Mouse (Mus musculus) forebrain, embryonic 14.5 days (tissue): ENCODE measurements at regions not wholly inside any gene's neighbourhood (a gene's known extent, or its start where the extent isn't known, plus 50 kb on each side); places are given as distances from the start of the nearest gene placed in this dataset.
A peak's percentile ranks its signal among the peaks of the same experiment; 100 is the strongest.

Experiments
- ATAC-seq: fragments of 200-750 bp; cut with Nextera tagmentation; 2 replicates; pipeline ENCODE4 v1.8.0; 2017; ENCODE audit warnings: mild to moderate bottlenecking, moderate library complexity
- DNase-seq: peaks from one replicate; pipeline ENCODE4 v3.0.0-alpha.2; 2015; ENCODE audit warnings: low spot score
- H3K27ac ChIP-seq: fragments of 300-500 bp; sonication (generic); 2 replicates; pipeline ENCODE4 v1.5.1; 2014; ENCODE audit warnings: low read depth, mild to moderate bottlenecking, control low read depth, low read length, moderate library complexity
- H3K27me3 ChIP-seq: fragments of 300-500 bp; sonication (generic); replicated peaks from 2 replicates; pipeline ENCODE4 v1.6.1; 2014; ENCODE audit warnings: low read length, control low read depth, mixed read lengths; ENCODE audit not compliant: control insufficient read depth, insufficient read depth
- H3K36me3 ChIP-seq: fragments of 300-500 bp; sonication (generic); 2 replicates; pipeline ENCODE4 v1.6.1; 2014; ENCODE audit warnings: low read length, control low read depth; ENCODE audit not compliant: control insufficient read depth, insufficient read depth
- H3K4me1 ChIP-seq: fragments of 300-500 bp; sonication (generic); 2 replicates; pipeline ENCODE4 v1.6.1; 2014; ENCODE audit warnings: antibody characterized with exemption, low read length, control low read depth; ENCODE audit not compliant: control insufficient read depth, insufficient read depth
- H3K4me2 ChIP-seq: fragments of 300-500 bp; sonication (generic); 2 replicates; pipeline ENCODE4 v1.6.1; 2014; ENCODE audit warnings: mild to moderate bottlenecking, control low read depth, low read length
- H3K4me3 ChIP-seq: fragments of 300-500 bp; sonication (generic); 2 replicates; pipeline ENCODE4 v1.5.1; 2014; ENCODE audit warnings: low read depth, low read length, control low read depth
- H3K9ac ChIP-seq: fragments of 300-500 bp; sonication (generic); 2 replicates; pipeline ENCODE4 v1.6.1; 2014; ENCODE audit warnings: mild to moderate bottlenecking, low read length, control low read depth, moderate library complexity
- H3K9me3 ChIP-seq: fragments of 300-500 bp; sonication (generic); replicated peaks from 2 replicates; pipeline ENCODE4 v1.6.1; 2016; ENCODE audit warnings: low read length, control low read depth, mixed read lengths; ENCODE audit not compliant: control insufficient read depth
- WGBS: fragments of 180-500 bp; shearing (Covaris S2); extraction: QIAGEN DNeasy Blood & Tissue Kit; methylation state at CpG from one replicate; pipeline ENCODE4 v1.1.7; 2014; 5-methylcytosine and 5-hydroxymethylcytosine counted together

- ATAC-seq = no peak
- Histone ChIP-seq H3K27me3 (no peaks in the 10 kb centered on the region), H3K9me3 (no peaks in the 10 kb centered on the region), H3K9ac (no peak overlapping the region), H3K4me2 (no peak overlapping the region), H3K27ac (no peak overlapping the region), H3K4me1 (no peaks in the 10 kb centered on the region), H3K4me3 (no peak overlapping the region), H3K36me3 (no peaks in the 10 kb centered on the region)
- DNase-seq = no peak
These were observed 232.7 kb downstream of the Sis start for GRCm38 (mm10) chr3:72735011-72735410.

GRCm38 (mm10) chr3:72727403-72727802 lies 240.3 kb downstream of the Sis start:
- H3K9ac ChIP-seq = no peak overlapping the region
- ATAC-seq = no peak
- DNase-seq = peak; percentile 1
- H3K27ac ChIP-seq = no peak overlapping the region
- no peaks in the 10 kb centered on the region for H3K36me3 ChIP-seq
- H3K4me2 ChIP-seq = no peak overlapping the region
- H3K27me3 ChIP-seq = no peaks in the 10 kb centered on the region
- no peaks in the 10 kb centered on the region for H3K4me1 ChIP-seq
- WGBS = 72% methylated on average over 1 of the region's 1 CpGs
- no peak overlapping the region for H3K4me3 ChIP-seq
- no peaks in the 10 kb centered on the region for H3K9me3 ChIP-seq

GRCm38 (mm10) chr3:72713806-72714205 lies 253.9 kb downstream of the Sis start:
- DNase-seq (peak; percentile 8), ATAC-seq (no peak)
- H3K4me1 ChIP-seq = no peaks in the 10 kb centered on the region
- H3K4me3 ChIP-seq = no peak overlapping the region
- H3K36me3 ChIP-seq = no peaks in the 10 kb centered on the region
- H3K9me3 ChIP-seq = no peaks in the 10 kb centered on the region
- 53% methylated on average over 2 of the region's 2 CpGs for WGBS
- H3K4me2 ChIP-seq = no peak overlapping the region
- H3K27me3 ChIP-seq = no peaks in the 10 kb centered on the region
- no peak overlapping the region for H3K9ac ChIP-seq
- no peak overlapping the region for H3K27ac ChIP-seq

- no peak overlapping the region for H3K4me3 ChIP-seq
- H3K36me3 ChIP-seq = no peaks in the 10 kb centered on the region
- H3K4me2 ChIP-seq = no peak overlapping the region
- peak; percentile 27 for DNase-seq
- H3K27ac ChIP-seq = no peak overlapping the region
- ATAC-seq = peak; percentile 52; the same call in 1 of the 2 replicates
- H3K9me3 ChIP-seq = no peaks in the 10 kb centered on the region
- H3K9ac ChIP-seq = no peak overlapping the region
- H3K4me1 ChIP-seq = no peaks in the 10 kb centered on the region
- 35% methylated on average over 1 of the region's 1 CpGs for WGBS
- H3K27me3 ChIP-seq = no peaks in the 10 kb centered on the region
These were observed 281.7 kb downstream of the Sis start for GRCm38 (mm10) chr3:72685937-72686336.

GRCm38 (mm10) chr3:72659194-72659593 lies 308.5 kb downstream of the Sis start:
- no peak overlapping the region for H3K4me3 ChIP-seq
- H3K36me3 ChIP-seq = no peaks in the 10 kb centered on the region
- DNase-seq (no peak), ATAC-seq (no peak)
- H3K4me2 ChIP-seq = no peak overlapping the region
- no peaks in the 10 kb centered on the region for H3K9me3 ChIP-seq
- H3K9ac ChIP-seq = no peak overlapping the region
- WGBS = 74% methylated on average over 1 of the region's 1 CpGs
- no peaks in the 10 kb centered on the region for H3K27me3 ChIP-seq
- no peak overlapping the region for H3K27ac ChIP-seq
- H3K4me1 ChIP-seq = no peaks in the 10 kb centered on the region

GRCm38 (mm10) chr3:72630069-72630468 lies 337.6 kb downstream of the Sis start:
- no peaks in the 10 kb centered on the region for H3K4me1 ChIP-seq

GRCm38 (mm10) chr3:72620802-72621201 lies 346.9 kb downstream of the Sis start:
- H3K9me3 ChIP-seq = no peaks in the 10 kb centered on the region
- no peak for ATAC-seq
- WGBS = 87% methylated on average over 5 of the region's 5 CpGs

More at GRCm38 (mm10) chr3:72630069-72630468, 337.6 kb downstream of the Sis start:
- DNase-seq = peak; percentile 75
- peak; percentile 73 for ATAC-seq
- H3K4me2 ChIP-seq = no peak overlapping the region
- no peak overlapping the region for H3K9ac ChIP-seq
- no peaks in the 10 kb centered on the region for H3K9me3 ChIP-seq
- no peaks in the 10 kb centered on the region for H3K36me3 ChIP-seq
- H3K27ac ChIP-seq = no peak overlapping the region
- no peak overlapping the region for H3K4me3 ChIP-seq
- H3K27me3 ChIP-seq = no peaks in the 10 kb centered on the region
- 73% methylated on average over 1 of the region's 1 CpGs for WGBS

GRCm38 (mm10) chr3:72619862-72620261 lies 347.8 kb downstream of the Sis start:
- H3K4me2 ChIP-seq = no peak overlapping the region
- no peak overlapping the region for H3K9ac ChIP-seq
- no peaks in the 10 kb centered on the region for H3K27me3 ChIP-seq
- no peaks in the 10 kb centered on the region for H3K36me3 ChIP-seq
- 92% methylated on average over 1 of the region's 1 CpGs for WGBS
- no peak for ATAC-seq
- DNase-seq = peak; percentile 6
- H3K4me3 ChIP-seq = no peak overlapping the region
- no peaks in the 10 kb centered on the region for H3K9me3 ChIP-seq
- no peak overlapping the region for H3K27ac ChIP-seq
- H3K4me1 ChIP-seq = no peaks in the 10 kb centered on the region

More at GRCm38 (mm10) chr3:72620802-72621201, 346.9 kb downstream of the Sis start:
- no peak overlapping the region for H3K4me2 ChIP-seq
- H3K36me3 ChIP-seq = no peaks in the 10 kb centered on the region
- H3K4me3 ChIP-seq = no peak overlapping the region
- no peak overlapping the region for H3K27ac ChIP-seq
- no peaks in the 10 kb centered on the region for H3K4me1 ChIP-seq
- no peak for DNase-seq
- no peaks in the 10 kb centered on the region for H3K27me3 ChIP-seq
- no peak overlapping the region for H3K9ac ChIP-seq

- H3K9me3 ChIP-seq = no peaks in the 10 kb centered on the region
- no peak overlapping the region for H3K4me2 ChIP-seq
- no peak overlapping the region for H3K9ac ChIP-seq
- 78% methylated on average over 9 of the region's 9 CpGs for WGBS
- ATAC-seq (peak; percentile 34; the same call in 1 of the 2 replicates), DNase-seq (no peak)
- H3K27ac ChIP-seq = no peak overlapping the region
- H3K36me3 ChIP-seq = no peaks in the 10 kb centered on the region
- no peaks in the 10 kb centered on the region for H3K27me3 ChIP-seq
- no peak overlapping the region for H3K4me3 ChIP-seq
- no peaks in the 10 kb centered on the region for H3K4me1 ChIP-seq
These were observed 363.8 kb downstream of the Sis start for GRCm38 (mm10) chr3:72603718-72604359.
